Mouse (Mus musculus) adrenal gland, postnatal 14 days (tissue): Measurements from ENCODE around the gene Aadacl4. TPM values are rescaled to one million over a fixed set of nuclear protein-coding genes. Genes with fewer than 3 reads are reported as not detected.
"Not testable (repeated sequence)": the region's sequence is repeated elsewhere in the genome, so short reads cannot be mapped to it uniquely, and the experiment has no call there.

Experiments used
- DNase-seq: peaks from one replicate; pipeline ENCODE4 v3.0.0; 2021; ENCODE audit warnings: mixed read lengths
- long read RNA-seq, 2 experiments: library from polyadenylated mRNA; stranded (forward); transcript quantifications; one replicate each; pipeline ENCODE4 v2.0.0; 2021
- total RNA-seq: library from RNA; stranded (reverse); gene quantifications from 2 replicates; pipeline ENCODE4 v1.2.3, GENCODE M21; 2021

The Aadacl4 gene
- total RNA-seq, result not detected in 2 replicates
- long read RNA-seq, experiment 1, result 0 reads
- long read RNA-seq, experiment 2, result 0 reads

DNA sequence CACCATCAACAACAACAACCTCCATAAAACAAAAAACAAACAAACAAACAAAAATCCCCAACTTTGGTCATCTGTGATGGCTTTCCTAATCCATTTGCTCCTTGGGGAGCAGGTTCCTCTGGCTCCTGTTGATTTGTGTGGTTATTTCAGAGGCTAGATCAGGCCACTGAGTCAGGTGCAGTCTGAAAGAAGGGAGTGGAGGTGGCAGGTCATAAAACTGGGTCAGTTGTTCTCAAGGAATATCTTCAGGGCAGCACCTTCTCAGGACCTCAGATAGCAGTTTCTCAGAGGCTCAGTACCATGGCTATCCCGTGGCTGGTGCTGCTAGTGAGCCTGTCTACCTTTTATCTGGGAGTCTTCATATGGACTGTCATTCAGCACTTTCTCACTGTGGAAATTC lies at the start of gene Aadacl4:
Gene Aadacl4, plus strand, starts transcription at position 301 of the 400 bp plus-strand sequence.
- DNase-seq, result no peak

DNA sequence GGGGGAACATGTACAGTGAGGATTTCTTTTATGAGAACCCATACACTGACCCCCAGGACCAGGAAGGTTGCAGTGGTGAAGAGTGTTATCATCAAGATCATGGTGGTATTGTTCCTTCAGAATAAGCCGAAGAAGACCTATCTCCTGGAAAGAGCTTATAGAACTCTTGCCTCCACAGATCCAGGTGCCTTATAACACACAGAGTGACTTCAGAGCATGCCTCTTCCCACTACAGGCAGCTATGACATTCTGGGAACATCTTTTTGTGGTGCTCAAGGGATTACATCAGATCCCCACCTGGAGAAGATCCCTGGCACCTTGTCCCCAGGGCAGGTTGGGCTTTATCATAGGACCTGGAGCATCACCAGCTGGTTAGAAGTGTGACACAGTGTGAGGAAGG lies 48.5 kb upstream of the Aadacl4 start, which contains the start of gene Gm13124:
Gene Gm13124, minus strand, starts transcription at position 101 of the 400 bp plus-strand sequence.
- DNase-seq, result no peak

DNA sequence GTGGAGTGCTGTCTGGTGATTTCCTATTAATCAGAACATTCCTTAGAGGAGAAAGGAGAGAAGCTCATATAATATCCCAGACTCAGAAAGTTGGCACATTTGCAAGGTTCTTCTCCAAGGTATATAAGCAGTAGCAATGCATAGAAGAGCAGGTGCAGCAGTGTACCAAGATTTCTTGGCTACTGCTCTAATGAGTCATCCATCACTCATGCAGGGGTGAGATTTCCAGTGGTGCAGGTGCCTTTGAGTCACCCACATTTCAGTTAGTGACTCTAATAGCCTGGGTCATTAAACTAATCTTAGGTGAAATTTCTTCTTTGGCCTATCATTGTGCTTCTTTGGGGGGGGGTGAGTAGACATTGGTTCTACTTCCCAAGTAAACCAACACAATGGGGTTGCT lies 45.8 kb upstream of the Aadacl4 start:
- DNase-seq, result no peak

DNA sequence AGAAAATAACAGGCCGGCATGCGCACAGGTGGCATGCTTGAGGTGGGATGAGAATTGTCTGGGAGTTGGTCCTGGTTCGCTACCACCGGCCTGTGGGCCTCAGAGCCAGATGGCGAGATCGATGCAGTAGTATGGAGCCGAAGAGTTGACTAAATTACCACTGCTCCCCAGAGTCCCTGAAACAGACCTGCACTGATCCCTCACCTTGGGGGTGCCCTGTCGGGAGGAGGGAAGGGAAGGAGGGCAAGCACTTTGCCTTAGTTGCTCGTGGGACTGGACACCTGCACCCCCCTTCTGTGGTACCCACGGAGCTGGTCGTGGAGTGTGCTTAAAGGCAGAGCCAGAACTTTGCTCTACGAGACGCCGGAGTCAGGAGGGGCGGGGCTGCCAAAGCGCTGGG lies 27.3 kb upstream of the Aadacl4 start:
- DNase-seq, result not testable (repeated sequence)

DNA sequence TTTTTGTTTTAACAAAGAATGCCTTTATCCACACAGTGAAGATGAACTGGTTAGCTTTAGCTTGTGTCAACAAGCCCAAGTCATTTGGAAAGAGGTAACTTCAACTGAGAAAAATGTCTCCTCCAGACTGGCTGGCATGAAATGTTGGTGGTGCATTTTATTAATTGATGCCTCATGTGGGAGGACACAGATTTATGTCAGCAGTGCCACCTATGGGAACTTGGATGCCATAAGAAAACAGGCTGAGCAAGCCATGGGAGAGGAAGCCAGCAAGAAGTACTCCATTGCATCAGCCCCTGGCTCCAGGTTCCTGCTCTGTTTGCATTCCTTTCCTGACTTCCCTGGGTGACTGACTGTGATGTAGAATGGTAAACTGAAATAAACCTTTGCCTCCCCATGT lies 20.7 kb upstream of the Aadacl4 start:
- DNase-seq, result no peak

DNA sequence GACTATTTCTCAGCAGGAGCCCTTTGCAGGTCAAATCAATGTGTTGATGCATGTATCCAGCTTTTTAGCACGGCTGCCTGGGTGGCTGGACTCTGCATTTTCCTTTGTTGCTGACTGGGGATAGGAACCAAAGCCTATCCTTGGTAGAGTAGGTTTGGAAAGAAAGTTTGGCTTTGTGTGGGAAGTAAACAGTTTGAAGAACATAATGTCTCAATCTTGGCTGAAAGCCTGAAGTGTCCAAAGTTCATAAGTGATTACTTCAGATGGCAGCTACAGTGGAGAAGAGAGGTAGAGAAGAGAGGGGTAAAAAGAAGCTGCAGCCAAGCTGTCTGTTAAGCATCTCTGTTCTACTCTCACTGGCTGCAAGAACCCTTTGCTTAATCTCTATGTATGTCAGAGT lies 1.1 kb downstream of the Aadacl4 start:
- no peak for DNase-seq

DNA sequence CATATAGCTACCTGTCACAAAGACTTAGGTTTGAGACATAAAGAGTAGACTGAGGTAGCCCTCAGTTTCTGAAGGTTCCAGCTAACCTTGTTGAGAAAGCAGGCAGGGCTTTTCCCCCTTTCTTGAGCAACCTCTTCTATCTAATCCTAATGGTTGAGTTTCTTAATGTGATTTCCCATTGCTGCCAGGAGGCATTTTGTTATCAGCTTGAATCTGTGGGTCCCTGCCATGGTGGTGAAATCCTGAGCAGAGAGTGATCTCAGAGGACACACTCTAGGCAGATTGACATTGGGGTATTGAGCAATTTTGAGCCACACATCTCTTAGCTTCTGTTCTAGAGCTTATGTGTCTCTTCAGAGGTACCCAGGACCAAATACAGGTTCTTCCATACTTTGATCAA lies 24.8 kb downstream of the Aadacl4 start:
- no peak for DNase-seq

Other genes with a start within 250 kb of the Aadacl4 start
- gene Pramef20, start 235.8 kb upstream of the Aadacl4 start, total RNA-seq, result not detected in 2 replicates
- gene Pramef12, start 205.2 kb upstream of the Aadacl4 start, total RNA-seq, result not detected in 2 replicates
- gene 1700012P22Rik, start 174.9 kb upstream of the Aadacl4 start, total RNA-seq, result not detected in 2 replicates
- gene Gm9944, start 160.4 kb upstream of the Aadacl4 start, total RNA-seq, result not detected in 2 replicates
- gene Aadacl3, start 150.0 kb upstream of the Aadacl4 start, total RNA-seq, result not detected in 2 replicates
- gene 9430007A20Rik, start 93.9 kb upstream of the Aadacl4 start, total RNA-seq, result not detected in 2 replicates
- gene Gm13124, start 48.6 kb upstream of the Aadacl4 start, total RNA-seq, result not detected in 2 replicates
- gene Gm436, start 72.7 kb downstream of the Aadacl4 start, total RNA-seq, result not detected in 2 replicates
- not detected in 2 replicates for gene Gm13178, start 107.7 kb downstream of the Aadacl4 start, total RNA-seq
- gene Gm438, start 172.9 kb downstream of the Aadacl4 start, total RNA-seq, result not detected in 2 replicates